Mouse (Mus musculus) cortical plate, adult 2 months (tissue): ENCODE data around the gene Sorcs3. TPM values are rescaled to one million over a fixed set of nuclear protein-coding genes. Genes with fewer than 3 reads are reported as not detected.

Experiments used
- H3K27ac ChIP-seq: fragments of 200-500 bp; 2 replicates; pipeline ENCODE4 v1.5.1; 2012; ENCODE audit warnings: low read length, control low read depth, inconsistent platforms; ENCODE audit not compliant: insufficient read depth
- H3K4me1 ChIP-seq: fragments of 200-500 bp; 2 replicates; pipeline ENCODE4 v1.6.1; 2011; ENCODE audit warnings: low read length; ENCODE audit not compliant: control insufficient read depth, insufficient read depth
- H3K4me3 ChIP-seq: fragments of 200-500 bp; 2 replicates; pipeline ENCODE4 v1.5.1; 2011; ENCODE audit warnings: mild to moderate bottlenecking, low read length, control low read depth; ENCODE audit not compliant: insufficient read depth
- CTCF ChIP-seq: fragments of 200-500 bp; IDR thresholded peaks from 2 replicates; pipeline ENCODE4 v1.5.1; 2011; ENCODE audit warnings: mild to moderate bottlenecking, control low read depth, low read length; ENCODE audit not compliant: insufficient read depth; ENCODE audit errors: extremely low read depth
- POLR2A ChIP-seq: fragments of 200-500 bp; IDR thresholded peaks from 2 replicates; pipeline ENCODE4 v1.6.1; 2011; ENCODE audit warnings: mild to moderate bottlenecking, low read length, control low read depth; ENCODE audit not compliant: insufficient read depth; ENCODE audit errors: extremely low read depth
- polyA plus RNA-seq: library from polyadenylated mRNA; depleted of rRNA; stranded (reverse); fragments of >200 nt; gene quantifications from 2 replicates; pipeline ENCODE4 v1.2.3, GENCODE M21; 2012

Gene Sorcs3
- polyA plus RNA-seq, 1 experiment: 15.4 TPM

GRCm38 (mm10) chr19:48309531-48310337 is 103.9 kb downstream of the Sorcs3 start:
- no peak for TF ChIP-seq CTCF
- no peak for TF ChIP-seq POLR2A
- Histone ChIP-seq H3K27ac (no peak overlapping the region), H3K4me1 (no peaks in the 10 kb centered on the region; the same call in 1 of the 2 replicates), H3K4me3 (no peak overlapping the region)

- H3K27ac ChIP-seq: no peak overlapping the region
- no peaks in the 10 kb centered on the region; the same call in 1 of the 2 replicates for H3K4me1 ChIP-seq
- H3K4me3 ChIP-seq: no peak overlapping the region
- TF ChIP-seq CTCF (no peak), POLR2A (no peak)
Measured at GRCm38 (mm10) chr19:48310338-48310710, 104.5 kb downstream of the Sorcs3 start.

- TF ChIP-seq POLR2A (no peak), CTCF (no peak)
- Histone ChIP-seq H3K27ac (no peak overlapping the region), H3K4me1 (no peaks in the 10 kb centered on the region; the same call in 1 of the 2 replicates), H3K4me3 (no peak overlapping the region)
Measured at GRCm38 (mm10) chr19:48313776-48314175, 108.0 kb downstream of the Sorcs3 start.

- TF ChIP-seq POLR2A (no peak), CTCF (no peak)
- Histone ChIP-seq H3K4me3 (no peak overlapping the region), H3K27ac (no peak overlapping the region), H3K4me1 (no peaks in the 10 kb centered on the region)
Measured at GRCm38 (mm10) chr19:48327115-48327514, 121.3 kb downstream of the Sorcs3 start.

- TF ChIP-seq CTCF (no peak), POLR2A (no peak)
- Histone ChIP-seq H3K27ac (no peak overlapping the region), H3K4me3 (no peak overlapping the region), H3K4me1 (no peaks in the 10 kb centered on the region)
Measured at GRCm38 (mm10) chr19:48328171-48328570, 122.3 kb downstream of the Sorcs3 start.

GRCm38 (mm10) chr19:48331640-48332039 is 125.8 kb downstream of the Sorcs3 start:
- H3K27ac ChIP-seq: no peak overlapping the region
- no peaks in the 10 kb centered on the region for H3K4me1 ChIP-seq
- TF ChIP-seq POLR2A (no peak), CTCF (peak; percentile 30; the same call in 1 of the 2 replicates)
- H3K4me3 ChIP-seq: no peak overlapping the region

- H3K4me1 ChIP-seq: no peaks in the 10 kb centered on the region
- TF ChIP-seq CTCF (no peak), POLR2A (no peak)
- no peak overlapping the region for H3K27ac ChIP-seq
- no peak overlapping the region for H3K4me3 ChIP-seq
Measured at GRCm38 (mm10) chr19:48333085-48333484, 127.3 kb downstream of the Sorcs3 start.

GRCm38 (mm10) chr19:48337461-48337860 is 131.6 kb downstream of the Sorcs3 start:
- TF ChIP-seq CTCF: no peak
- no peak for TF ChIP-seq POLR2A
- Histone ChIP-seq H3K4me1 (no peaks in the 10 kb centered on the region), H3K27ac (no peak overlapping the region), H3K4me3 (no peak overlapping the region)

GRCm38 (mm10) chr19:48338098-48338497 is 132.3 kb downstream of the Sorcs3 start:
- no peak for TF ChIP-seq POLR2A
- no peak for TF ChIP-seq CTCF
- Histone ChIP-seq H3K4me1 (no peaks in the 10 kb centered on the region), H3K4me3 (no peak overlapping the region), H3K27ac (no peak overlapping the region)

GRCm38 (mm10) chr19:48342770-48343169 is 136.9 kb downstream of the Sorcs3 start:
- H3K4me1 ChIP-seq: no peaks in the 10 kb centered on the region
- no peak overlapping the region for H3K4me3 ChIP-seq
- TF ChIP-seq POLR2A: no peak
- no peak for TF ChIP-seq CTCF
- H3K27ac ChIP-seq: no peak overlapping the region
